Mouse (Mus musculus): ENCODE data around the gene Slc26a9.

GRCm38 (mm10) chr1:131804166-131804565 is 60.3 kb downstream of the Slc26a9 start:
- TF ChIP-seq CTCF (IDR thresholded peaks at IDR 0.05; ENCODE audit: extremely low read depth, insufficient read length, insufficient replicate concordance, low read depth, low read length) = no peak
- TF ChIP-seq POLR2A (IDR thresholded peaks at IDR 0.05; ENCODE audit: low read depth, low read length) = no peak
